Mouse (Mus musculus): ENCODE measurements around the gene Nos1ap.

Nos1ap gene

DNA sequence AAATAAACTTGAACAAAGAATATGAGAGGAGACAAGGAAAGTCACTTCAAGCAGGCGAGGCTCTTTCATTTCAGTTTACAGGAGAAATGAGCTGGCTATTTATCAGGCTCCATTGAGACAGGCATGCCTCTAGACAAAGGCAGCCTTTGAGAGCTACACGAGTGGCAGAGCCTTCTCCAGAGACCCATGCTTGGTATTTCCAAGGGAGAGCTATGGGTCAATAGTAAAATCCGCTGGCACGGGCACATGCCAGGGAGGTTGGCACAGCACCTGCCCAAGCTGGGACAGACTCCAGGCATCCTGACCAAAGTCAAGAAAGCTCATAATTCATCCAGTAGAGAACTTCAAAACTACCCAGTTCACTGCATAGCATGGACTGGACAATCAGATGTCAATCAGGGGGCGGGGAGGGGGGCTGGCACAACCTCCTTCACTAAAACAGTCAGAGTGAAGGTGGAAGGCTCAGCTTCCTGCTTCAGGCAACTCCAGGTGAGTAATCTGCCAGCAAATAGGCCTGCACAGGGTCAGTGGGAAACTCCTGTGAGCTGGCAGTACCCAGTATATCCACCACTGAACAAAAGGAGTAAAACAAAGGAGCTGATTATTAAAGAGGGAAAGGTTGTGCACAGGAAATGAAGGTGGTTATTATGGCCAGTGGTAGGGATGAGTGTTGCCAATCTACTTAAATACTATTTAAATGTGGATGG is 129.6 kb downstream of the Nos1ap start:
- no peak for DNase-seq (ENCODE audit: low spot score)

DNA sequence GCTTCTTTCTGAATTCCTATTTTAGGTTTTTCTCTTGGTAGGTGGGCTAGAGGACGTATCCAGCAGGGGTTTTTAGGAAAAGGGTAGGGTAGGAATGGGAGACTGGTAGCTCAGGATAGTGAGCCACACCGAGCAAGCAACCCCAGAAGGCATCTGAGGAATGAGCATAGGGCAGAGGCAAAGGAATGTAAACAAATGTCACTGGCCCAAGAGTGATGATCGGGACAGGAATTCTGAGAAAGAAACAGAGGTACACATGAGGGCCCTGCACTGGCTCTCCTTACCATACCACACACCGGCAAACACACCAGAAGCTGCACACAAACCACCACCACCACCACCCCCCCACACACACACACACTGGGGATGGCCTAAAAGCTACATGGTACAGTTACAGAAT is 132.0 kb downstream of the Nos1ap start:
- no peak for DNase-seq (ENCODE audit: low spot score)

DNA sequence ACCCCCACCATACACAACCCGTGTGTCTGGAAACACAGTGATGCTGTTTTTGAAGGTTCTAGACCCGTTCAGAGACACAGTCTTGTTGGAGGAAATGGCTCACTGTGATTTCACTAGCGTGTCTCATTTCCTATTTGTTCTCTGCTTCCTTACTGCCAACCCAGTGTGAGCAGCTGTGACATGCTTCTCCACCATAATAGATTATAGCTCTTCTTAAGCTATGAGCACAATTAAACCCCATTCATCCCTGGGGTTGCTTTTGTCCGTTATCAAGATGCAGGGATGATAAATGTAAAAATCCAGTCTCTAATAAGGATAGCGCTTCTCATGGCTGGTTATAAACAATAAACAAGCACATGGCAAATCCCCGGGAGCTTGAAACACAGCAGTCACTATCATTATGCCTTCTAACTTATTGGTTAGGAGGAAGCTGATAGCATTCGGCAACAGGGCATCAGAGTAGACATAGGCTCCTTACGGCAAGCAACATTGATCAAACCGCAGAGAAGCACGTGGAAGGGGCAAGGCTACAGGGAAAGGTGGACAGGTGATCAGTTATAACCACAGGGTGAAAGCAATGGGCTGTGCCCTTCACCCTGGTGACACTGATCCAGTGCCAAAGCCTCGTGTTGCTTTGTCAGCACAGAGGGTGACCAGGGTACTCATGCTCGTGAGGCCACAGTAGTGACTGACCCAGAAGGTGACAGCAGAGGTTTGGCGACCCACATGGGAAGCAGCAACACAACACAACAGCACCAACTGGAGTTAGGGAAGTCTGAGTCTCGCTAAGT is 133.6 kb downstream of the Nos1ap start:
- no peak for DNase-seq (ENCODE audit: low spot score)

DNA sequence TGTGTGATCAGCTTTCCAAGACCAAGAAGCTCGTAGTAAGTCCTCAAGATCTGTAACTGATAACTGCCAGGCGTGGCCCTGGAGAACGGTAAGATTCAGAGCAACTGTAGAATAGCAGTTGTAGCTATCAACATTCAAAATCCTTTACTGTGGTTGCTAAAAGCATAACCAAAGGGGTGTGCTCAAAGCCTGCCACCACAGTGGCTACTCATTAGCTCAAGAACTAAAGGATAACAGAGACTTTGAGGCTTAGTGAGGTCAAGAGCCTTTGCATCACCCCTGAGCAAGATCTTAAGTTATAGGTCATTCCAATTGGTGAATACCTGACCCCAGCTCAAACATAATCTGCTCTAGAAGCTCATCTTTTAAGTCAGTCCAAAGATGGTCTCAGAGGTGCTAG is 134.3 kb downstream of the Nos1ap start:
- no peak for DNase-seq (ENCODE audit: low spot score)

- no peak for DNase-seq (ENCODE audit: low spot score)
Measured at GRCm38 (mm10) chr1:170453455-170453854, 136.2 kb downstream of the Nos1ap start.

- no peak for DNase-seq (ENCODE audit: low spot score)
Measured at GRCm38 (mm10) chr1:170448244-170448643, 141.4 kb downstream of the Nos1ap start.

DNA sequence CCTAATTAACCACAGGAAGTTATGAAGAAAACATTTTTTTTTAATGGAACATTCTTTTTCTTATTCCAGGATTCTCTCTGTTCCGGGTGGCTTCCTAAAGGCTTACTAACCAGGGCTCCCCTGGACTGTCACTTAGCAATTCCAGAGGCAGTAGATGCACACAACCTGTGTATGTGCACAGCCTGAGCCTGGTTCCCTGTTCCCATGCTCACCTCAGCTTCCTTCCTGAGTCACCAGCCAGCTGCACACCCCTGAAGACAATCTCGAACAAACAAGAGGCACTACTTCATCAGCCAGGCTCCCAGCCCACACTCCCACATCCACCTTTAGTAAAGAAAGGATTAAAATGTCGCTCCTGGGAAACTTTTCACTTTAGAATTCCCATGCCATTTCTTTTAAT is 144.2 kb downstream of the Nos1ap start:
- DNase-seq (ENCODE audit: low spot score), result no peak

- no peak for DNase-seq (ENCODE audit: low spot score)
Measured at GRCm38 (mm10) chr1:170440367-170440766, 149.3 kb downstream of the Nos1ap start.

- DNase-seq (ENCODE audit: low spot score), result no peak
Measured at GRCm38 (mm10) chr1:170438471-170439151, 151.1 kb downstream of the Nos1ap start.

- DNase-seq (ENCODE audit: low spot score), result no peak
Measured at GRCm38 (mm10) chr1:170434146-170434545, 155.5 kb downstream of the Nos1ap start.

DNA sequence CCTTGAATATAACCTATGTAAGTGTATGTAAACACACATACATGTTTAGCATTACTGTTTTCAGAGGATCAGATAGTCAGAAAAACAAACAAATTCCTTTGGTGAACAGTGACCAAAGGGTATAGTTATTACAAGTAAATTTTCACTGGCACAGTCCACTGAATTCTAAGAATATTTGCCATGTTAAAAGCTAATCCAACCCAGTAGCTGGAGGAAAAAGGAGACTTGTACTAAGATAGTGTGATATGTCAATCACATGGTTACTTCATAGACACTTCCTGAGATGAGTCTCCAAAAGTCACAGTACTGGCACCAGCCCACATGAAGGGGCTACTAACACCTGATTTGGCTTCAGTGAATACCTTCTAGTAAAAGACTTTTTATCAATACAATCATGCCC is 156.0 kb downstream of the Nos1ap start:
- DNase-seq (ENCODE audit: low spot score), result no peak

DNA sequence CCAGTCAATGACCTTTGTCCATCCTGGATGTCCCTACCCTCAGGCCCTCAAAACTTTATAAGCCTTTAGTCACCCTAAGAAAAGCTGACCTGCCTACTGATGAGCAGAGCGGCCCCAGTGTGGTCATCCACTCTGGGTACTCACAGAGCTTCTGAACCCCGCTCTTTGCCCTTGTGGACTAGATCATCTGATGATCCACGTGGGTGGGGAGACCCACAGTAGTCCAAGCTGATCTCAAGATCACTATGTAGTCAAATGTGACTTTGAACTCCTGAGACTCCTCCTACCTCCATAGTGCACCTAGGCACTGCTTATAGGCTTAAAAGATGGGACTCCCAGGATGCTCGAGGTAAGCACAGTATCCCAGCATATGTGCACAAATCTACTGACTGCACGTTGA is 157.4 kb downstream of the Nos1ap start:
- no peak for DNase-seq (ENCODE audit: low spot score)

GRCm38 (mm10) chr1:170431312-170431711 is 158.3 kb downstream of the Nos1ap start:
- DNase-seq (ENCODE audit: low spot score), result no peak

GRCm38 (mm10) chr1:170430660-170431059 is 159.0 kb downstream of the Nos1ap start:
- DNase-seq (ENCODE audit: low spot score), result no peak

DNA sequence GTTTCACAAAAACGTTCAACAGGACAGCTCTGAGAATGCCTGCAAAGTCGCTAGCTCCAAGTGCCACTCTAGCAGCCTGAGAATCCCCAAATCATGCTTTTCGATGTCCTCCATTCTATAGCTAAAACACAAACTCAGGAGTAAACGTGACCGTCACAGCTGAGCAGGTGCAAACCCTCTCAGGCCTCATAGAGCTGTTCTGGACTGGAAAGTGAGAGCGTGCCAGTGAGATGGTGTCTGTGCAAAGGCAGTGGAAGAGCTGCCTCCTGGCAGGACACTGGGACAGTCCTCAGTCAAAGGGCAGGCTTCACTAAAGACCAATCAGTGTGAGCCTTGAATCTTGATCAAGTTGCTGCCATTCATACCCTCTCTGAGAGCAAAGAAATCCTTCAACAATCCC is 160.0 kb downstream of the Nos1ap start:
- DNase-seq (ENCODE audit: low spot score), result no peak

GRCm38 (mm10) chr1:170428141-170428540 is 161.5 kb downstream of the Nos1ap start:
- no peak for DNase-seq (ENCODE audit: low spot score)

DNA sequence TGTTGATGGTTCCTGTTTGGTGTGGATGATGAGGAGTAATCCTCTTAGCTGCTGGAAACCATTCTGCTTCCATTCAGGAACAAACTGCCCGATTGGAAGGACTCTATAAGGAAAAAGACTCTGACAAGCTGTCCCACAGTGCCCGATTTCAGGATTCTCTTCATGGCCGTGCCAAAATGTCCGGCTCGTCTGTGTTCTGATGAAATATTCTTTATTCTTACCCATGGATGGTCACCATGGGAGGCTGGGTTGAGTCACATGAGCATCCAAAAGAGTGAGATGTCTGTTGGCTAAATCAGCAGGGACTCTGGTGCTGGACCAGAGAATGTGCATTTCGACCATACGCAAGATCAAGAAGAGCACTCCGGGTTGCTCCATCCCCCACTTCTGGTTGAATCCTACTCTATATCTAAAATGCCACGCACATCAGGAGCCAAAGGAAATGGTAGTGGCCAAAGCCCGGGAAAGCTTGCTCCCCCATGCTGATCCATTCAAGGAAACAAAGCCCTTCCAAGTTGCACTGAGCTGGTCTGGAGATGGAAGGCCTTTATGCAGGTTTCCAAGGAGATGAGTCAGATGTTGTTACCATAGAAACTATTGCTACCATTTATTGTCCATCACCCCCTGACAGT is 165.3 kb downstream of the Nos1ap start:
- DNase-seq (ENCODE audit: low spot score), result no peak

GRCm38 (mm10) chr1:170423048-170423447 is 166.6 kb downstream of the Nos1ap start:
- DNase-seq (ENCODE audit: low spot score), result no peak

- DNase-seq (ENCODE audit: low spot score), result no peak
Measured at GRCm38 (mm10) chr1:170422188-170422587, 167.5 kb downstream of the Nos1ap start.

GRCm38 (mm10) chr1:170419961-170420360 is 169.7 kb downstream of the Nos1ap start:
- no peak for DNase-seq (ENCODE audit: low spot score)

DNA sequence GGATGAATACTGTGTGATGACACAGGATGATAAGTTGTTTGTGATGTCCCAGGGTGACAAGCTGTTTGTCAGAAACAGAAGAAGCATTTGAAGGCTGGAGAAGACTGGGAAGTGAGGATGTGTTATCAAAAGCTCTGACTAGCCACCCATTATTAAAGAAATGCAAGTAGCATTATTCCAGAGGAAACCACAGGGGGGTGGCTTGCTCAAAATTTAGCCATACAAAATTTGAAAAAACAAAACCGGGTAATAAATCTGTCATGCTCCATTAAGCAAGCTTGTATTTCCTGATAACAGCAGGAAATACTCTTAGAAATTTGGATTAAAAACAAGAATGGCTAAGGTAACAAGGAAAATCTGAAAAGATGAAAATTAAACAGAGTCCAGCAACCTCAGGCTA is 171.5 kb downstream of the Nos1ap start:
- no peak for DNase-seq (ENCODE audit: low spot score)

- no peak for DNase-seq (ENCODE audit: low spot score)
Measured at GRCm38 (mm10) chr1:170416967-170417366, 172.7 kb downstream of the Nos1ap start.

DNA sequence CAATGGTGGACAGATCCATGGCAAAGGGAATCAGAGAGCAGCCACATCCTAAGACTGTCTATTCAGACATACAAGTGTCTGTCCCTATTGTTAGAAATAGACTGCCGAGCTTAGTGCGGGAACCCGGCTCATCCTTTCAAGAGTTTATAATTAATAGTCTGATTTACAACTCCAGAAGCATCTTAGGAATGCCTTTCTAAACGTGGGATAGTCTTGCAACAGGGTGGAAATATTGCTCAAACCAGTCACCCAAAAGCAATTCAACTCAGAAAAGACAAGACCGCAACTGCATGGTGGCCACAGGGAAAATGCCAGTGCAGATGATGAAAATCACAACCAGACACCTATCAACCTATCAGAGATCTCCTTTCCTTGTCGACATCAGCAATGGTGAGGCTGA is 173.5 kb downstream of the Nos1ap start:
- no peak for DNase-seq (ENCODE audit: low spot score)
